Mouse (Mus musculus) G1E (cell line): ENCODE results near the gene Ntn1.

Experiments
- CTCF ChIP-seq: IDR thresholded peaks from 2 replicates; pipeline ENCODE4 v1.5.1; 2012; ENCODE audit warnings: low read depth, low read length, inconsistent platforms, mixed read lengths
- GATA1 ChIP-seq: IDR thresholded peaks from 2 replicates; pipeline ENCODE4 v1.6.1; 2012; ENCODE audit warnings: borderline replicate concordance, low read length, inconsistent platforms, mixed read lengths
- GATA2 ChIP-seq: IDR thresholded peaks from 2 replicates; pipeline ENCODE4 v1.6.1; 2012; ENCODE audit warnings: low read depth, low read length, inconsistent platforms, borderline replicate concordance
- POLR2AphosphoS5 ChIP-seq: IDR thresholded peaks from 2 replicates; pipeline ENCODE4 v1.6.1; 2012; ENCODE audit warnings: low read depth, low read length, inconsistent platforms; ENCODE audit not compliant: insufficient replicate concordance
- TAL1 ChIP-seq: conservative IDR thresholded peaks from 2 replicates; pipeline ENCODE4 v1.6.1; 2012; ENCODE audit warnings: low read depth, low read length, inconsistent platforms, mixed read lengths

- TF ChIP-seq CTCF (no peak), TAL1 (no peak), POLR2AphosphoS5 (no peak), GATA1 (no peak), GATA2 (no peak)
Measured at GRCm38 (mm10) chr11:68430662-68431061, 30.0 kb upstream of the Ntn1 start.
